Mouse (Mus musculus) embryonic facial prominence, embryonic 15.5 days (tissue): Measurements from ENCODE around the gene Nf2. TPM values are rescaled to one million over a fixed set of nuclear protein-coding genes. Genes with fewer than 3 reads are reported as not detected.

Experiments used
- ATAC-seq: fragments of 200-750 bp; cut with Nextera tagmentation; 2 replicates; pipeline ENCODE4 v1.8.0; 2017; ENCODE audit warnings: low read depth, moderate TSS enrichment; ENCODE audit not compliant: insufficient number of reproducible peaks, low FRiP score, low TSS enrichment
- H3K27ac ChIP-seq: fragments of 300-500 bp; sonication (generic); replicated peaks from 2 replicates; pipeline ENCODE4 v1.5.1; 2015; ENCODE audit warnings: mild to moderate bottlenecking, inconsistent platforms
- H3K27me3 ChIP-seq: fragments of 300-500 bp; sonication (generic); 2 replicates; pipeline ENCODE4 v1.6.1; 2015; ENCODE audit warnings: inconsistent platforms
- H3K36me3 ChIP-seq: fragments of 300-500 bp; sonication (generic); 2 replicates; pipeline ENCODE4 v1.6.1; 2015; ENCODE audit warnings: mild to moderate bottlenecking, inconsistent platforms
- H3K4me1 ChIP-seq: fragments of 300-500 bp; sonication (generic); 2 replicates; pipeline ENCODE4 v1.6.1; 2015; ENCODE audit warnings: inconsistent platforms
- H3K4me2 ChIP-seq: fragments of 300-500 bp; sonication (generic); replicated peaks from 2 replicates; pipeline ENCODE4 v1.6.1; 2015; ENCODE audit warnings: mild to moderate bottlenecking, inconsistent platforms
- H3K4me3 ChIP-seq: fragments of 300-500 bp; sonication (generic); replicated peaks from 2 replicates; pipeline ENCODE4 v1.5.1; 2015; ENCODE audit warnings: mild to moderate bottlenecking, inconsistent platforms
- H3K9ac ChIP-seq: fragments of 300-500 bp; sonication (generic); 2 replicates; pipeline ENCODE4 v1.6.1; 2015; ENCODE audit warnings: inconsistent platforms
- H3K9me3 ChIP-seq: fragments of 300-500 bp; sonication (generic); replicated peaks from 2 replicates; pipeline ENCODE4 v1.6.1; 2016; ENCODE audit warnings: inconsistent platforms
- WGBS: fragments of 180-500 bp; shearing (Covaris S2); methylation state at CpG from one replicate; pipeline ENCODE4 v1.1.7; 2015; 5-methylcytosine and 5-hydroxymethylcytosine counted together
- polyA plus RNA-seq: library from polyadenylated mRNA; unstranded; fragments of >200 nt; fragmentation: Nextera tagmentation; extraction: Ambion mirVana; gene quantifications from 2 replicates; pipeline ENCODE4 v1.2.1, GENCODE M21; 2015

Gene Nf2
- polyA plus RNA-seq, 1 experiment from 2014 or later = 50.7 TPM

DNA sequence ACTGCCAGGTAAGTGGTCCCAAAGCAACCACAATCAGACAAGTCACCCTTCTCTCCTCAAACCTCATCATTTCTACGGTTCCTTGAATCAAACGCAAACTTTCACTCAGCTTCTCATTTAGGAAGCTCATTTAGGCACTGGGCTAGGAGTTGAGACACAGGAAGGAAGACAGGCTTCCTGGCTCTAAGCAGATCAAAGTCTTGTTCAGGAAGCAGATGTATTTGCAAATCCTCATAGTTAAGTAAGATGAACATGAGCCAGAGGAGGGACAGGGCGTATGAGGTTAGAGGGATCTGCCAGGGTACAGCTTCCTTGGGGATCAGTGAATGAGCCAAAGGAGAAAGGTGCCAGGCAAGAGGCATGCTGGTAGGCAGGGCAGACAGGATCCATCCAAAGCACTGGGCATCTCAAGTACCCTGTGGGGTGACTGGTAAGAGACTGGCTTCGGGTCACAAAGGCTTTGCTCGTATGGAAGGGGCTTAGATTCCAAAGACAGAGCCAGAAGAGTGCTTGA is 64.7 kb downstream of the Nf2 start:
- Histone ChIP-seq H3K36me3 (peaks cover 83% of the 10 kb centered on the region), H3K4me2 (no peak overlapping the region), H3K27me3 (no peaks in the 10 kb centered on the region), H3K9ac (no peak overlapping the region), H3K4me3 (no peak overlapping the region), H3K4me1 (no peaks in the 10 kb centered on the region), H3K27ac (no peak overlapping the region), H3K9me3 (no peaks in the 10 kb centered on the region)
- ATAC-seq = no peak
- WGBS = 83% methylated on average over 5 of the region's 5 CpGs

DNA sequence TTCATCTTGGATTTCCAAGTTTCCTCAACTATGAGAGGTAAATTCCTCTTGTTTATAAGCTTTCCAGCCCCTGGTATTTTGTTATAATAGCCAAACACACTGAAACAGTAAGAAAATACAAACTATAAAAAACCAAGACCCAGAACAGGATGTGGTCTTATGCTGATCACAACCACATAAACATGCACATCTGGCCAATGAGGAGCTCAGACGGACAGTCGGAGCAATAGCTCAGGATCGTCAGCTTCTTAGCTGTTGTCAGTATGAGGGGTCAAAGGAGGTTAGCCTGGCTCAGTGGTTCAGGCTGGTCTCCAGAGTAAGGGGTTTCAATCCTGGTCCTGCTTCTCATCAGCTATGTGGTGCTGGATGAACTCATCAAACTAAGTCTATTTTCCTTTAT is 66.2 kb downstream of the Nf2 start:
- H3K4me1 ChIP-seq = no peaks in the 10 kb centered on the region
- H3K9ac ChIP-seq = no peak overlapping the region
- no peak overlapping the region for H3K4me3 ChIP-seq
- WGBS = 86% methylated on average over 3 of the region's 3 CpGs
- no peak overlapping the region for H3K4me2 ChIP-seq
- no peak for ATAC-seq
- H3K27me3 ChIP-seq = no peaks in the 10 kb centered on the region
- H3K27ac ChIP-seq = no peak overlapping the region
- H3K36me3 ChIP-seq = peaks cover 83% of the 10 kb centered on the region
- H3K9me3 ChIP-seq = no peaks in the 10 kb centered on the region

DNA sequence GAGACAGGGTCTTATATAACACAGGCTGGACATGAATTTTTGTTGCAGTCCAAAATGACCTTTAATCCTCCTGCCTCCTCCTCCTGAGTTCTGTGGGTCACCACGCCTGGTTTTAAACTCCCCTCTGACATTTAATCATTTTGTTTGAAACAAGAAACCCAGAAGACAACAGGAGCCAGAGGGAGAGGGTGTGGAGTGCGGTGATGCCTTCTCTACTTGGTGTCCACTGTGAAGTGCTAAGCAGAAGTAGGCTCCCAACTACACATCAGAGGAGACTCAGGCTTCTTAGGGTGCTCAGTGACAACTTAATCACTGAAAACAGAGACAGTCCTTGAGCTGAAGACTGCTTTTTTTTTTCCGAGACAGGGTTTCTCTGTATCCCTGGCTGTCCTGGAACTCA is 68.4 kb downstream of the Nf2 start:
- no peaks in the 10 kb centered on the region for H3K27me3 ChIP-seq
- no peaks in the 10 kb centered on the region for H3K4me1 ChIP-seq
- H3K9me3 ChIP-seq = no peaks in the 10 kb centered on the region
- H3K9ac ChIP-seq = no peak overlapping the region
- H3K4me2 ChIP-seq = no peak overlapping the region
- no peak overlapping the region for H3K27ac ChIP-seq
- WGBS = 79% methylated on average over 3 of the region's 3 CpGs
- no peak overlapping the region for H3K4me3 ChIP-seq
- no peak for ATAC-seq
- peaks cover 82% of the 10 kb centered on the region for H3K36me3 ChIP-seq

DNA sequence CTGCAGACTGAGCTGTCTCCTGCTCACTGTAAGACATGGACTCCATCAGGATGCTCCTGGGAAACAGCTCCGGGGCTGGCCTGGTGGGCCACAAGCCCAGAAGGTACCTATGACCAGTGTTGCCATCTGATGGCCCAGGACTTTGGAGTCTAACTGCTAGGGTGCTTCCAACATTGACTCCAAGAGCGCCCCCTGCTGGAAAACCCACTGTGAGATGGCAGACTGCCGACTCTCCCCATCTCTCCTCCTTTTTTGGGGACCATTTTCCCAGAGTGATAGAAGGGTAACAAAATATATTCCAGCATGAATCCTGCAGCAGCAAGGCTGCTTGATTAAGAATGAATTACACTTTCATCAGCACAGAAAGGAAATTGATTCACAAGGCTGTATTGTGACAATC is 76.4 kb downstream of the Nf2 start:
- Histone ChIP-seq H3K9me3 (no peaks in the 10 kb centered on the region), H3K4me1 (no peaks in the 10 kb centered on the region), H3K9ac (no peak overlapping the region), H3K4me2 (no peak overlapping the region), H3K27ac (no peak overlapping the region), H3K4me3 (no peak overlapping the region), H3K36me3 (peaks cover 52% of the 10 kb centered on the region), H3K27me3 (no peaks in the 10 kb centered on the region)
- no peak for ATAC-seq
- WGBS = 35% methylated on average over 3 of the region's 3 CpGs

DNA sequence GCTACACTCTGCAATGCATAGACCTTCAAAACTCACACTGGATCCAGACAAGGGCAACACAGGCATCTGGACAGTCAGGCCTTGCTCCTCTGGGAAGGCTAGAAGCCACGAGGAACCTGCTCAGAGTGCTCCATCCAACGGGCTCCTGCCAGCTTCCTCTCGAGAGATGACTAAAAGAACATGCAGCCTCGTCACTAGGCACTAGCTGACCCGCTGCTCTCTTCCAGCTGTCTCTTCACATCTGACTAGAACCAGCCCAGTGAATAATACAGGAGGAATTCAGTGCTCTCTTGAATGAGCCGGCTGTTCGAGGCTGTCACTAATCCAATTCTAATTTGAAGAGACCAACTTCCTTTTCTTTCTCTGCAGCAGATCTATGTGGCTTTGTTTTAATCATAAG is 77.6 kb downstream of the Nf2 start:
- WGBS = 59% methylated on average over 7 of the region's 7 CpGs
- H3K4me3 ChIP-seq = no peak overlapping the region
- H3K9me3 ChIP-seq = no peaks in the 10 kb centered on the region
- no peaks in the 10 kb centered on the region for H3K4me1 ChIP-seq
- peaks cover 48% of the 10 kb centered on the region for H3K36me3 ChIP-seq
- no peak overlapping the region for H3K4me2 ChIP-seq
- no peak overlapping the region for H3K9ac ChIP-seq
- H3K27me3 ChIP-seq = no peaks in the 10 kb centered on the region
- no peak for ATAC-seq
- H3K27ac ChIP-seq = no peak overlapping the region

DNA sequence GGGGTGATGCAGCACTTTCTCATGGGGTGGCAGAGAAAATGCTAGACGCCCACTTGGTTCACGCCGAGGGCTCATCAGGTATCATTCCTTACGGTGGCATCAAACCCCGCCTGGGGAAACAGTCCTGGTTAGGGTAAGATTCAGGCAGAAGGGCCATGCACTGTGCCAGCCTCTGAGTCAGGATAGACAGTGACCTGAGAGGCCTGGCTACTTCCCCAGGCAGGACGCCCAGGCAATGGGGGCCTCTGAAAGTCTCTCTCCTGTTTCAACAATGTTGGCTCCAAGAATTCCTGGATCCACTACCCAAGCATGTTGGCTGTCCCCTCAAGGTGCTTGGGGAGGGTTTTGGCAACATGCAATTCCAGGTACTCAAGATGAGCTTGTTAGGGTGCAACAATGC is 79.5 kb downstream of the Nf2 start:
- Histone ChIP-seq H3K4me1 (no peaks in the 10 kb centered on the region), H3K9ac (no peak overlapping the region), H3K9me3 (no peaks in the 10 kb centered on the region), H3K4me2 (no peak overlapping the region), H3K27ac (no peak overlapping the region), H3K4me3 (no peak overlapping the region), H3K27me3 (no peaks in the 10 kb centered on the region), H3K36me3 (peaks cover 37% of the 10 kb centered on the region; the same call in 1 of the 2 replicates)
- WGBS = 90% methylated on average over 6 of the region's 6 CpGs
- no peak for ATAC-seq

DNA sequence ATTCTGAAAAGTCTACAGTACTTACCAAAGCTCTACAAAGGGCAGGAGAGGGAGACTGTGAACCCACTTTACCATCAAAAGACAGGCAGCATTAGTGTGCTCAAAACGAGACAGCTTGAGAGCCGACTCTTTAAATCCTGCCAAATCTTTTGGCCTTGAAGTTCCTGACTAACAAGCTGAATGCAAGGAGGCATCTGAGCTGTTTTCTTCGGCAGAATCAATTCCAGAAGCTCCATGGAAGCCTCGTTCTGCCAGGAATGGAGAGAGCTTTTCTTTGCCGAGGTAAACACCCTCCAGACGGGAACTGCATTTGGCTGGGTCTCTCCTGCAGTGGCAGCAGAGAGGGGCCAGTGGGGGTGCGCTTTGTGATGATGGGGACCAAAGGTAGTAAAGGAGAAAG is 80.0 kb downstream of the Nf2 start:
- 52% methylated on average over 7 of the region's 7 CpGs for WGBS
- H3K9ac ChIP-seq = no peak overlapping the region
- H3K4me1 ChIP-seq = no peaks in the 10 kb centered on the region
- no peak overlapping the region for H3K27ac ChIP-seq
- H3K4me2 ChIP-seq = no peak overlapping the region
- peaks cover 36% of the 10 kb centered on the region; the same call in 1 of the 2 replicates for H3K36me3 ChIP-seq
- no peak for ATAC-seq
- no peaks in the 10 kb centered on the region for H3K9me3 ChIP-seq
- no peak overlapping the region for H3K4me3 ChIP-seq
- H3K27me3 ChIP-seq = no peaks in the 10 kb centered on the region

DNA sequence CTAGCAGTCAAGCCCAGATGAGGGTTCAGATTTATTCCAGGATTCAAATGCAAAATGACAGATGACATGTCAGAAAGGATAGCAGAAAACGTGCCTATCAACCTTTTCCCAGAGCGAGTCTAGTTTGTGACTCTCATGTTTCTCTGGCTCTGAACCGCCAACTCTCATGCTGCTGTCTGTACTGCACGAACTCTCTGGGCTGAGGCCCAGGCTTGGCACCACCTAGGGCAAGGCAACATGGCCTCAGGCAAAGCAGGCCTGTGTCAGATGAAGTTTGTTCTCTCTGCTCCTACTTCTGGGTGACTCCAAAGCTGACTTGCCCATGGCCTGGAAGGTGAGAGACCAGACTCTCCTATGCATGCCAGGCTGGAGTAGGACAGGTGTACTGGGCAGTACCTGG is 80.9 kb downstream of the Nf2 start:
- no peak overlapping the region for H3K4me3 ChIP-seq
- no peaks in the 10 kb centered on the region for H3K9me3 ChIP-seq
- no peak overlapping the region for H3K9ac ChIP-seq
- H3K27ac ChIP-seq = no peak overlapping the region
- peaks cover 36% of the 10 kb centered on the region; the same call in 1 of the 2 replicates for H3K36me3 ChIP-seq
- peaks cover 5% of the 10 kb centered on the region for H3K27me3 ChIP-seq
- H3K4me2 ChIP-seq = no peak overlapping the region
- no peaks in the 10 kb centered on the region for H3K4me1 ChIP-seq
- ATAC-seq = no peak
- 68% methylated on average over 4 of the region's 4 CpGs for WGBS

DNA sequence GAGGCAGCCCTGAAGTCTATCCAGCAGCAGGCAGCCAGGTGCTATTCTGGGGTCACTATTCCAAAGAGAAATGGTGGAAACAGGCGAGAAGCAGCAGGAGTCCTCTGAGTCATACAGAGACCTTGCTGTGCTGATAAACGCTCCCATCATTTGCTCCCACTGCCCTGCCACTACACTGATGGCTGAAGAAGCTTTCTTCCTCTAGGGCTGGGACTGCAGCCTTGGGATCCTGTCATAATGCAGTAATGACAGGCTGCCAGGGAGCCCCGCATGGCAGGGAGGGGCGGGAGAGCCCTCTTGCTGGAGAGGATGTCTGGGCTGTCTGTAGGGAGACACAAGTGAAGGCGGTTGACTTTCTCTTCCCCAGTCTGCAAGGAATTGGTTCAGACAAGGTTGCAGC is 84.9 kb downstream of the Nf2 start:
- Histone ChIP-seq H3K27ac (no peak overlapping the region), H3K4me2 (no peak overlapping the region), H3K4me3 (no peak overlapping the region), H3K4me1 (peaks cover 5% of the 10 kb centered on the region; the same call in 1 of the 2 replicates), H3K9me3 (no peaks in the 10 kb centered on the region), H3K36me3 (peaks cover 16% of the 10 kb centered on the region; the same call in 1 of the 2 replicates), H3K9ac (no peak overlapping the region), H3K27me3 (peaks cover 31% of the 10 kb centered on the region)
- WGBS = 70% methylated on average over 5 of the region's 5 CpGs
- no peak for ATAC-seq

DNA sequence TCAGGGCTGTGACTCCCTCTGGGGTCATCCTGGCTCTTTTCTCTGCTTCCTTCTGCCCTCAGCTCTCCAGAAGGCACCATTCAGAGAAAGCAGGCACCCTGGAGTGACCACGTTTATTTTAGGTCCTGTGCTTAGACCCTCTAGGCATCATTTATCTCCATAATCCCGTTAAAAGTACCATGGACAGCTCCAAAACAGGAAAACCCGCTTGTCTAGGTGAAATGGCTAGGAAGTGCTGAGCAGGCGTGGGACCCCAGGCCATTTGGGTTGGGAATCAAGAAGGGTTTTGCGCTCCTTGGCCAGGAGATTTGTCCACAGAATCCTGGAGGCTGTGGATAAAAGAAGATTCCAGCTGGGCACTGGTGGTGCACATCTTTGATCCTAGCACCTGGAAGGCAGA is 85.7 kb downstream of the Nf2 start:
- Histone ChIP-seq H3K27me3 (peaks cover 31% of the 10 kb centered on the region), H3K4me2 (no peak overlapping the region), H3K9ac (no peak overlapping the region), H3K9me3 (no peaks in the 10 kb centered on the region), H3K27ac (no peak overlapping the region), H3K4me1 (peaks cover 5% of the 10 kb centered on the region; the same call in 1 of the 2 replicates), H3K4me3 (no peak overlapping the region), H3K36me3 (peaks cover 10% of the 10 kb centered on the region; the same call in 1 of the 2 replicates)
- no peak for ATAC-seq
- 18% methylated on average over 5 of the region's 5 CpGs for WGBS

DNA sequence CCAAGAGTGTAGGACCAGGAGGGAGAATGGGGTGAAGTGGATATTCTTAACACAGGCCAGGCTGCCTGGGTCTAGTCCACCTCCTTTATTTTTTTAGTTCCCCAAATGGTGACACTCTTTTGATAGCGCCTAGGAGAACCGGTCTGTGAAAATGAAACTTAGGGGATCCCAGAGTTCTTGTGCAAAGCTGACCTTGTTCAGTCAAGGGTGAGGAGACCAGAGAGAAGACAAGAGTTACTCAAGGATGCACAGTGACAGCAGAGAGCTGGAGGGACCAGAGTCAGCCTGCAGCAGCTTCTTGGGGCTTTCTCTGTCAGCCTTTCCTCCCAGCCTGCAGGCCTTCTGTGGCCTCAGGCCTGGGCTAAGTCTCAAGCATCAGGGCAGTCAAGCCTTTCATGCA is 86.8 kb downstream of the Nf2 start:
- Histone ChIP-seq H3K4me2 (no peak overlapping the region), H3K36me3 (0 out of 2 replicates have a peak, but pooled peaks cover 4% of the 10 kb centered on the region), H3K27me3 (peaks cover 31% of the 10 kb centered on the region), H3K9me3 (no peaks in the 10 kb centered on the region), H3K4me1 (peaks cover 5% of the 10 kb centered on the region; the same call in 1 of the 2 replicates), H3K4me3 (no peak overlapping the region), H3K27ac (no peak overlapping the region), H3K9ac (no peak overlapping the region)
- no peak for ATAC-seq
- WGBS = 11% methylated on average over 2 of the region's 2 CpGs

DNA sequence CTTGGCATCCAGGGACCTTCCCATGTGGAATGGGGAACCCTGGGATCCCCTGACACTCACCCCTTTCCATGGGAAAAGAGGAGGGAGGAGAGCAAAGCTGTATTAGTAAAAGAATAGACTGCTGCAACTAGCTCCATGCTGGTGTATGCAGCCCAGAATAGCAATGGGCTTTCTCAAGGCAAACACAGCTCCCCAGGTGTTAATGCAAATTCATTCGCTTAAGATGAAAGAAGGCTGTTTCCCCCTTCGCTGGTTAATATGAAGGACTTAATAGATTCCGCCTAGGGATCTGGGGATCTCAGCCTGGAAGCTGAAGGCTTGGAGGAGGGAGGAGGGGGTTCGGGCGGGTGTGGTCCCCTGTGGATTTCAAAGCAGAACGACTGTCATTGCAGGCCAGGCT is 87.3 kb downstream of the Nf2 start:
- Histone ChIP-seq H3K9ac (no peak overlapping the region), H3K4me1 (peaks cover 5% of the 10 kb centered on the region; the same call in 1 of the 2 replicates), H3K36me3 (0 out of 2 replicates have a peak, but pooled peaks cover under 1% of the 10 kb centered on the region), H3K27me3 (peaks cover 31% of the 10 kb centered on the region), H3K4me2 (no peak overlapping the region), H3K4me3 (no peak overlapping the region), H3K27ac (no peak overlapping the region), H3K9me3 (no peaks in the 10 kb centered on the region)
- ATAC-seq = no peak
- WGBS = 11% methylated on average over 6 of the region's 6 CpGs
